ENCODE assay signal across 26 mouse cellular contexts in genomic region chr3:58985816-58986215, GRCm38 (mm10).
"Had no signal": no experiment of that assay in that cellular context is flagged by ENCODE, and none has a peak within 500 bp of the region (broad histone marks: within the 10 kb centered on the region; RNA-seq: fewer than 3 reads in every experiment).

No protein-coding gene starts in this region.

- H3K9ac ChIP-seq: heart, embryonic 13.5 days; heart, embryonic 15.5 days; hindbrain, embryonic 12.5 days; hindbrain, embryonic 14.5 days; intestine, embryonic 15.5 days; limb, embryonic 12.5 days; liver, embryonic 13.5 days had no signal

- H3K27ac ChIP-seq: gastrocnemius, adult 2 months; heart, adult 2 months; heart, embryonic 13.5 days; heart, embryonic 15.5 days; hindbrain, embryonic 10.5 days; hindbrain, embryonic 12.5 days; hindbrain, embryonic 14.5 days; intestine, embryonic 15.5 days; layer of hippocampus, adult 2 months; left cerebral cortex, adult 2 months; limb, embryonic 10.5 days; limb, embryonic 12.5 days; liver, embryonic 13.5 days had no signal

- DNase-seq: gastrocnemius, adult 2 months; gastrocnemius, postnatal 10 days; gastrocnemius, postnatal 25 days; heart, adult 2 months; heart, postnatal 4 days; kidney, adult 18-20 months; kidney, adult 8-10 months; kidney, postnatal 10 days; kidney, postnatal 25 days; kidney, postnatal 4 days; liver; liver, embryonic 13.5 days had no signal

- H3K4me1 ChIP-seq: limb, embryonic 10.5 days had no signal

- H3K36me3 ChIP-seq: heart, embryonic 13.5 days; heart, embryonic 15.5 days; hindbrain, embryonic 10.5 days; hindbrain, embryonic 12.5 days; intestine, embryonic 15.5 days; limb, embryonic 10.5 days; limb, embryonic 12.5 days; liver, embryonic 13.5 days had no signal

- ATAC-seq: hindbrain, embryonic 16.5 days; inflammation-experienced regulatory T-cells, adult 6 months; intestine, embryonic 15.5 days; intestine, postnatal 0 days had no signal

- H3K27me3 ChIP-seq: heart, embryonic 15.5 days; intestine, embryonic 15.5 days had no signal

- H3K4me2 ChIP-seq: heart, embryonic 11.5 days; heart, embryonic 13.5 days; heart, embryonic 15.5 days; hindbrain, embryonic 12.5 days; hindbrain, embryonic 14.5 days; intestine, embryonic 15.5 days; limb, embryonic 12.5 days; liver, embryonic 13.5 days had no signal

- H3K4me3 ChIP-seq: gastrocnemius, adult 2 months; heart, adult 2 months; heart, embryonic 13.5 days; heart, embryonic 15.5 days; hindbrain, embryonic 10.5 days; hindbrain, embryonic 12.5 days; intestine, embryonic 15.5 days; layer of hippocampus, adult 2 months; left cerebral cortex, adult 2 months; limb, embryonic 10.5 days; limb, embryonic 12.5 days; liver, embryonic 13.5 days had no signal

- H3K9me3 ChIP-seq: heart, embryonic 13.5 days; heart, embryonic 15.5 days; hindbrain, embryonic 10.5 days; hindbrain, embryonic 12.5 days; intestine, embryonic 15.5 days; limb, embryonic 10.5 days; limb, embryonic 12.5 days; liver, embryonic 13.5 days had no signal
